16 mouse cellular contexts compared by ENCODE assay signal in genomic region chr11:51852595-51852994, GRCm38 (mm10). TPM values are rescaled to one million over a fixed set of nuclear protein-coding genes. Genes with fewer than 3 reads are reported as not detected.
A peak's percentile ranks its signal among the peaks of the same experiment; 100 is the strongest.
DNase-seq lines count a peak whose midpoint lies in the region; ATAC-seq and TF ChIP-seq lines count a peak whose summit lies in the region.
"Had no signal": no experiment of that assay in that cellular context is flagged by ENCODE, and none has a peak within 500 bp of the region (broad histone marks: within the 10 kb centered on the region; RNA-seq: fewer than 3 reads in every experiment).

No protein-coding gene starts in this region.

- no peaks in the 10 kb centered on the region for H3K9me3 ChIP-seq in midbrain, embryonic 11.5 days (ENCODE audit: control insufficient read depth, low read length)
- H3K9me3 ChIP-seq in midbrain, postnatal 0 days (ENCODE audit: low read length): no peaks in the 10 kb centered on the region
- H3K9me3 ChIP-seq in embryonic facial prominence, embryonic 10.5 days: no peaks in the 10 kb centered on the region
- H3K9me3 ChIP-seq in limb, embryonic 12.5 days: no peaks in the 10 kb centered on the region
- H3K9me3 ChIP-seq: forebrain, embryonic 12.5 days; G1E; heart, embryonic 13.5 days; hindbrain, embryonic 15.5 days had no signal

- peaks cover 9% of the 10 kb centered on the region for H3K27me3 ChIP-seq in midbrain, embryonic 11.5 days (ENCODE audit: control insufficient read depth, insufficient read depth, low read length)
- no peaks in the 10 kb centered on the region for H3K27me3 ChIP-seq in midbrain, postnatal 0 days (ENCODE audit: insufficient read depth, low read length)
- peaks cover 35% of the 10 kb centered on the region for H3K27me3 ChIP-seq in embryonic facial prominence, embryonic 10.5 days (replicated peaks; ENCODE audit: low read depth, poor library complexity, severe bottlenecking)
- H3K27me3 ChIP-seq in limb, embryonic 12.5 days: peaks cover 16% of the 10 kb centered on the region
- H3K27me3 ChIP-seq: hindbrain, embryonic 15.5 days had no signal

- no peak overlapping the region for H3K4me3 ChIP-seq in midbrain, embryonic 11.5 days (ENCODE audit: low read depth, low read length)
- H3K4me3 ChIP-seq in midbrain, postnatal 0 days (ENCODE audit: low read depth, low read length): no peak overlapping the region
- no peak overlapping the region for H3K4me3 ChIP-seq in embryonic facial prominence, embryonic 10.5 days
- no peak overlapping the region for H3K4me3 ChIP-seq in limb, embryonic 12.5 days (replicated peaks)
- H3K4me3 ChIP-seq: forebrain, embryonic 12.5 days; heart, embryonic 13.5 days; hindbrain, embryonic 15.5 days had no signal

- DNase-seq in midbrain, embryonic 11.5 days (ENCODE audit: low spot score, missing footprints): peak; percentile 78
- DNase-seq in midbrain, postnatal 0 days (ENCODE audit: low spot score): no peak
- DNase-seq in embryonic facial prominence, embryonic 10.5 days (ENCODE audit: low spot score): no peak
- DNase-seq in left cerebral cortex, adult 8-10 months (ENCODE audit: low spot score in 2 of 2): no peak
- no peak for DNase-seq in cerebellum, postnatal 4 days (ENCODE audit: low spot score in 2 of 2)
- no peak for DNase-seq in retina, embryonic 14.5 days (ENCODE audit: low spot score)
- DNase-seq: cerebellum, adult 11 months; cerebellum, adult 8-10 months; cerebellum, postnatal 14 days; forebrain, postnatal 0 days; gastrocnemius, postnatal 14 days had no signal

- H3K9ac ChIP-seq in midbrain, embryonic 11.5 days (ENCODE audit: low read length): no peak overlapping the region
- H3K9ac ChIP-seq in midbrain, postnatal 0 days (replicated peaks; ENCODE audit: low read length, poor library complexity, severe bottlenecking): no peak overlapping the region
- H3K9ac ChIP-seq in limb, embryonic 12.5 days (replicated peaks): no peak overlapping the region
- H3K9ac ChIP-seq: forebrain, embryonic 12.5 days; forebrain, postnatal 0 days; heart, embryonic 13.5 days; hindbrain, embryonic 15.5 days had no signal

- H3K4me2 ChIP-seq in midbrain, embryonic 11.5 days: no peak overlapping the region
- no peak overlapping the region for H3K4me2 ChIP-seq in midbrain, postnatal 0 days (ENCODE audit: low read depth, low read length, poor library complexity, severe bottlenecking)
- H3K4me2 ChIP-seq in limb, embryonic 12.5 days: peak overlapping the region; percentile 8; the same call in 1 of the 2 replicates
- H3K4me2 ChIP-seq: forebrain, embryonic 12.5 days; heart, embryonic 13.5 days; hindbrain, embryonic 15.5 days had no signal

- peaks cover 15% of the 10 kb centered on the region for H3K4me1 ChIP-seq in midbrain, embryonic 11.5 days (ENCODE audit: control insufficient read depth, insufficient read depth, low read length)
- peaks cover 5% of the 10 kb centered on the region; the same call in 1 of the 2 replicates for H3K4me1 ChIP-seq in midbrain, postnatal 0 days (ENCODE audit: insufficient read depth, low read length)
- H3K4me1 ChIP-seq in embryonic facial prominence, embryonic 10.5 days: peaks cover 42% of the 10 kb centered on the region
- peaks cover 57% of the 10 kb centered on the region for H3K4me1 ChIP-seq in limb, embryonic 12.5 days (replicated peaks)

- no peak for ATAC-seq in midbrain, embryonic 11.5 days (ENCODE audit: low FRiP score)
- ATAC-seq in midbrain, postnatal 0 days (ENCODE audit: low FRiP score): no peak
- ATAC-seq in limb, embryonic 12.5 days (ENCODE audit: insufficient number of reproducible peaks, insufficient read depth, low FRiP score, low TSS enrichment, low read depth): no peak
- ATAC-seq: forebrain, postnatal 0 days had no signal

- WGBS in midbrain, embryonic 11.5 days: 70% methylated on average over 5 of the region's 5 CpGs
- 47% methylated on average over 5 of the region's 5 CpGs for WGBS in midbrain, postnatal 0 days
- WGBS in embryonic facial prominence, embryonic 10.5 days: 48% methylated on average over 5 of the region's 5 CpGs
- WGBS in limb, embryonic 12.5 days: 41% methylated on average over 5 of the region's 5 CpGs

- no peak overlapping the region for H3K27ac ChIP-seq in midbrain, embryonic 11.5 days (ENCODE audit: low read depth, low read length)
- H3K27ac ChIP-seq in midbrain, postnatal 0 days (ENCODE audit: low read depth, low read length): no peak overlapping the region
- H3K27ac ChIP-seq in embryonic facial prominence, embryonic 10.5 days (replicated peaks): peak overlapping the region; percentile 35; the same call in 1 of the 2 replicates
- peak overlapping the region; percentile 82 for H3K27ac ChIP-seq in limb, embryonic 12.5 days
- H3K27ac ChIP-seq: forebrain, embryonic 12.5 days; heart, embryonic 13.5 days; hindbrain, embryonic 15.5 days had no signal

- no peak for TF ChIP-seq CTCF in midbrain, postnatal 0 days (IDR thresholded peaks at IDR 0.05)

- H3K36me3 ChIP-seq in midbrain, embryonic 11.5 days (ENCODE audit: control insufficient read depth, insufficient read depth, low read length): no peaks in the 10 kb centered on the region
- no peaks in the 10 kb centered on the region for H3K36me3 ChIP-seq in midbrain, postnatal 0 days (ENCODE audit: insufficient read depth, low read length)
- no peaks in the 10 kb centered on the region for H3K36me3 ChIP-seq in embryonic facial prominence, embryonic 10.5 days (replicated peaks)
- H3K36me3 ChIP-seq in limb, embryonic 12.5 days: no peaks in the 10 kb centered on the region
- H3K36me3 ChIP-seq: forebrain, embryonic 12.5 days; heart, embryonic 13.5 days; hindbrain, embryonic 15.5 days had no signal

RNA-seq across cellular contexts. Expression of gene Jade2, which starts 4.9 kb away (rescaled TPM):
- 0.20 and 0.22 TPM in 2 replicates for polyA plus RNA-seq in midbrain, embryonic 11.5 days (2014; fragmentation: Nextera tagmentation; extraction: Ambion mirVana)
- 3.6 and 3.7 TPM in 2 replicates for total RNA-seq in midbrain, postnatal 0 days (2014; rRNA removed)
- 0.95 and 0.98 TPM in 2 replicates for polyA plus RNA-seq in midbrain, postnatal 0 days (2015; fragmentation: Nextera tagmentation; extraction: Ambion mirVana)
- polyA plus RNA-seq in embryonic facial prominence, embryonic 10.5 days (2016; fragmentation: Nextera tagmentation; extraction: Ambion mirVana): 0.65 and 0.80 TPM in 2 replicates
- polyA plus RNA-seq in limb, embryonic 12.5 days (2016; fragmentation: Nextera tagmentation; extraction: Ambion mirVana): 1.6 TPM in 2 replicates
- total RNA-seq in left cerebral cortex, adult 8-10 months (2022): 10 to 100 TPM; 53.5 to 60.9 (median 57.6) TPM

Comparison
In these comparisons a context has a peak if more than half of its experiments do, and no peak if none do; other contexts are left out.
1. H3K27ac ChIP-seq: peak in embryonic facial prominence, embryonic 10.5 days (single experiment) and limb, embryonic 12.5 days (single experiment); none in midbrain, embryonic 11.5 days (single experiment) and midbrain, postnatal 0 days (single experiment).